Mouse (Mus musculus) myocyte (in vitro differentiated cells): ENCODE results near the gene Cd151.

Source experiments
- CEBPB ChIP-seq: IDR thresholded peaks from 2 replicates; pipeline ENCODE4 v1.6.1; 2011; ENCODE audit warnings: mild to moderate bottlenecking, moderate library complexity; ENCODE audit not compliant: poor library complexity, insufficient read depth, severe bottlenecking
- MAX ChIP-seq: IDR thresholded peaks from one replicate; pipeline ENCODE4 v1.6.1; 2011; ENCODE audit warnings: low read depth, mild to moderate bottlenecking, control low read depth
- MYOG ChIP-seq, 3 experiments: IDR thresholded peaks; one replicate each; pipeline ENCODE4 v1.6.1; 2011; ENCODE audit warnings: control low read depth in 2 of 3, low read depth in 2 of 3, mild to moderate bottlenecking in 2 of 3; ENCODE audit not compliant: insufficient read length in 2 of 3, control insufficient read depth in 1 of 3, insufficient read depth in 1 of 3
- POLR2A ChIP-seq: IDR thresholded peaks from one replicate; pipeline ENCODE4 v1.6.1; 2011; ENCODE audit warnings: low read depth, mild to moderate bottlenecking, control low read depth, moderate library complexity; ENCODE audit not compliant: insufficient read length
- REST ChIP-seq: IDR thresholded peaks from one replicate; pipeline ENCODE4 v1.6.1; 2011; ENCODE audit warnings: mild to moderate bottlenecking, control low read depth, moderate library complexity; ENCODE audit not compliant: insufficient read depth, insufficient read length
- SRF ChIP-seq: IDR thresholded peaks from one replicate; pipeline ENCODE4 v1.6.1; 2011; ENCODE audit warnings: low read depth; ENCODE audit not compliant: control insufficient read depth, insufficient read length
- TCF12 ChIP-seq: IDR thresholded peaks from one replicate; pipeline ENCODE4 v1.6.1; 2011; ENCODE audit warnings: mild to moderate bottlenecking, control low read depth; ENCODE audit not compliant: poor library complexity, insufficient read depth, severe bottlenecking
- TCF3 ChIP-seq: IDR thresholded peaks from one replicate; pipeline ENCODE4 v1.6.1; 2011; ENCODE audit warnings: low read depth, control low read depth; ENCODE audit not compliant: insufficient read length

DNA sequence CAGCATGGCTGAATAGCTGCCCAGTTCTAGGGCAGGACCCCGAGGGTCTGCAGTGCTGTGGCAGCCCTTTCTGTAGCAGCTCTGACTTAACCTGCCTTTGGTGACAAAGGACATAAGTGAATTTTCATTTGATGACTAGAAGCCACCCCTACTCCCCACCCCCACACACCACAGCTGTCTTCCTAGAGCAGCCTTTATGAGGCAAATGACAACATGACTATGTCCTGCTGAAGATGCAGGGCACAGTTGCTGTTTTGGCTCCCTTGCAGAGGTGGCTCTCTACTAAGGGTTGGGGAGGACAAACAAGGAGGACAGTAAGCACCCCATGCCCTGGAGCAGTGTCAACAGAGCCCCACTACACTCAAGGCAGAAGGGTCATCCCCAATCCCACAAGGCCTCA lies 52.6 kb downstream of the Cd151 start:
- TF ChIP-seq POLR2A (no peak), TCF3 (no peak), TCF12 (peak; percentile 20), MYOG (IDR thresholded peaks at IDR 0.05; ENCODE audit: control insufficient read depth in 1 of 3, insufficient read depth in 1 of 3, insufficient read length in 2 of 3, low read depth in 2 of 3) (peak in 2 of 3 experiments; percentile 71 to 79), MAX (no peak), CEBPB (no peak), SRF (no peak), REST (no peak)
